In the genomic region with DNA sequence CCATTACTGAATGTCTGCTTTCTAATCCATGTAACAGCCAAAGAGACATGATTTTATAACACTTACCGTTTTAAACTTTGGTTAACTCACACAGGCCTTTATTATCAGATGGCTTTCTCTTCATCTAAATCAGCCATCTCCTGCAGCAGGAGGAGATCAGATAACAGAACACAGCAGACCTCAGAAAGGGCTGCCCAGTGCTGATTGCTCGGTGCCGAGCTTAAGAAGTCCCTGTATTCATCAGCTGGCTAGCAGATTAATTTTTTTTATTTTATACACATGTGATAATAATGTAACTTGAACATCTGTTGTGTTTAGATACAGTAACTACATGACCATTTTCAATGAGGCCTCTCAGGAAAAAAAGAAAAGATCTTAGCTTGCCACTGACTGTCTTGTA, we compare ENCODE assay signal across 16 mouse cellular contexts.
DNase-seq lines count a peak whose midpoint lies in the region; ATAC-seq and TF ChIP-seq lines count a peak whose summit lies in the region.
"Had no signal": no experiment of that assay in that cellular context is flagged by ENCODE, and none has a peak within 500 bp of the region (broad histone marks: within the 10 kb centered on the region; RNA-seq: fewer than 3 reads in every experiment).

No protein-coding gene starts in this region.

- DNase-seq in heart, adult 2 months: no peak
- no peak for DNase-seq in heart, adult 8-10 months (ENCODE audit: low spot score)
- DNase-seq in thymus, postnatal 4 days: peak; percentile 5
- no peak for DNase-seq in thymus, adult 18-20 months
- DNase-seq: adrenal gland, adult 8-10 months; cerebellum, adult 11 months; cerebellum, adult 8-10 months had no signal

- no peaks in the 10 kb centered on the region for H3K79me2 ChIP-seq in heart, adult 2 months (replicated peaks; ENCODE audit: control insufficient read depth, insufficient read depth, low read length)

- H3K4me1 ChIP-seq in heart, adult 2 months (ENCODE audit: control insufficient read depth, insufficient read depth, low read length): peaks cover 7% of the 10 kb centered on the region
- no peaks in the 10 kb centered on the region for H3K4me1 ChIP-seq in intestine, embryonic 15.5 days (replicated peaks)
- H3K4me1 ChIP-seq: forebrain, embryonic 15.5 days; hindbrain, embryonic 10.5 days had no signal

- 81% methylated on average over 3 of the region's 3 CpGs for WGBS in heart, adult 2 months
- WGBS in intestine, embryonic 15.5 days: 75% methylated on average over 3 of the region's 3 CpGs

- peak overlapping the region; percentile 85 for H3K27ac ChIP-seq in heart, adult 2 months
- no peak overlapping the region for H3K27ac ChIP-seq in intestine, embryonic 15.5 days
- H3K27ac ChIP-seq: forebrain, embryonic 15.5 days; hindbrain, embryonic 10.5 days; hindbrain, embryonic 14.5 days had no signal

- no peaks in the 10 kb centered on the region for H3K27me3 ChIP-seq in heart, adult 2 months (ENCODE audit: control insufficient read depth, insufficient read depth, low read length)
- H3K27me3 ChIP-seq in intestine, embryonic 15.5 days (replicated peaks): no peaks in the 10 kb centered on the region
- H3K27me3 ChIP-seq: embryonic facial prominence, embryonic 15.5 days; forebrain, embryonic 15.5 days; heart, embryonic 15.5 days had no signal

- H3K9me3 ChIP-seq in intestine, embryonic 15.5 days: no peaks in the 10 kb centered on the region
- H3K9me3 ChIP-seq: embryonic facial prominence, embryonic 15.5 days; forebrain, embryonic 15.5 days; heart, embryonic 15.5 days; hindbrain, embryonic 10.5 days had no signal

- peak; percentile 72 for ATAC-seq in megakaryocyte-erythroid progenitor cell, adult 5-6 weeks (replicated peaks; ENCODE audit: low FRiP score, low TSS enrichment, poor library complexity, severe bottlenecking)
- ATAC-seq in intestine, embryonic 15.5 days: no peak
- ATAC-seq: forebrain, embryonic 15.5 days had no signal

- H3K36me3 ChIP-seq in heart, adult 2 months (ENCODE audit: control insufficient read depth, insufficient read depth, low read length): peaks cover 4% of the 10 kb centered on the region; the same call in 1 of the 2 replicates
- H3K36me3 ChIP-seq in intestine, embryonic 15.5 days: no peaks in the 10 kb centered on the region
- H3K36me3 ChIP-seq: embryonic facial prominence, embryonic 15.5 days; forebrain, embryonic 15.5 days; heart, embryonic 15.5 days; hindbrain, embryonic 10.5 days had no signal

- no peak for TF ChIP-seq CTCF in heart, adult 2 months (IDR thresholded peaks at IDR 0.05)

- TF ChIP-seq EP300 in heart, adult 2 months (IDR thresholded peaks at IDR 0.05; ENCODE audit: insufficient read depth, low read depth, low read length): no peak

- H3K4me3 ChIP-seq in heart, adult 2 months: no peak overlapping the region
- no peak overlapping the region for H3K4me3 ChIP-seq in intestine, embryonic 15.5 days (replicated peaks)
- H3K4me3 ChIP-seq: embryonic facial prominence, embryonic 15.5 days; erythroblast, embryonic 14.5 days; forebrain, embryonic 15.5 days; heart, embryonic 15.5 days; hindbrain, embryonic 10.5 days had no signal

- TF ChIP-seq POLR2A in heart, adult 2 months (IDR thresholded peaks at IDR 0.05; ENCODE audit: insufficient read depth, low read depth, low read length): no peak

- H3K9ac ChIP-seq in heart, adult 2 months (ENCODE audit: low read depth, low read length): no peak overlapping the region
- H3K9ac ChIP-seq in intestine, embryonic 15.5 days: no peak overlapping the region
- H3K9ac ChIP-seq: embryonic facial prominence, embryonic 15.5 days; forebrain, embryonic 15.5 days; heart, embryonic 15.5 days; hindbrain, embryonic 14.5 days had no signal

- intact Hi-C loops in heart, adult 2 months (cut with DNase I): loop anchor here (5.0 kb wide), 1 partner anchor 45 kb away; no protein-coding TSS in a partner anchor

- no peak overlapping the region for H3K4me2 ChIP-seq in intestine, embryonic 15.5 days (replicated peaks)
- H3K4me2 ChIP-seq: embryonic facial prominence, embryonic 15.5 days; forebrain, embryonic 15.5 days; heart, embryonic 11.5 days; heart, embryonic 15.5 days; hindbrain, embryonic 14.5 days had no signal
